Mouse (Mus musculus) hindbrain, embryonic 13.5 days (tissue): Measurements from ENCODE around the gene Denr. TPM values are rescaled to one million over a fixed set of nuclear protein-coding genes. Genes with fewer than 3 reads are reported as not detected.

ENCODE experiments used
- ATAC-seq: fragments of 200-750 bp; cut with Nextera tagmentation; 2 replicates; pipeline ENCODE4 v1.8.0; 2017; ENCODE audit warnings: moderate TSS enrichment; ENCODE audit not compliant: low FRiP score
- H3K27ac ChIP-seq: fragments of 300-500 bp; sonication (generic); 2 replicates; pipeline ENCODE4 v1.5.1; 2015; ENCODE audit warnings: inconsistent platforms, mild to moderate bottlenecking, moderate library complexity
- H3K27me3 ChIP-seq: fragments of 300-500 bp; sonication (generic); 2 replicates; pipeline ENCODE4 v1.6.1; 2015; ENCODE audit warnings: mild to moderate bottlenecking, inconsistent platforms
- H3K36me3 ChIP-seq: fragments of 300-500 bp; sonication (generic); 2 replicates; pipeline ENCODE4 v1.6.1; 2015; ENCODE audit warnings: mild to moderate bottlenecking, inconsistent platforms
- H3K4me1 ChIP-seq: fragments of 300-500 bp; sonication (generic); replicated peaks from 2 replicates; pipeline ENCODE4 v1.6.1; 2015; ENCODE audit warnings: inconsistent platforms
- H3K4me2 ChIP-seq: fragments of 300-500 bp; sonication (generic); 2 replicates; pipeline ENCODE4 v1.6.1; 2015; ENCODE audit warnings: inconsistent platforms, mild to moderate bottlenecking, moderate library complexity
- H3K4me3 ChIP-seq: fragments of 300-500 bp; sonication (generic); 2 replicates; pipeline ENCODE4 v1.5.1; 2015; ENCODE audit warnings: mild to moderate bottlenecking, inconsistent platforms
- H3K9ac ChIP-seq: fragments of 300-500 bp; sonication (generic); 2 replicates; pipeline ENCODE4 v1.6.1; 2015; ENCODE audit warnings: mild to moderate bottlenecking, inconsistent platforms
- H3K9me3 ChIP-seq: fragments of 300-500 bp; sonication (generic); 2 replicates; pipeline ENCODE4 v1.6.1; 2016; ENCODE audit warnings: inconsistent platforms
- WGBS: fragments of 180-500 bp; shearing (Covaris S2); methylation state at CpG from one replicate; pipeline ENCODE4 v1.1.7; 2015; 5-methylcytosine and 5-hydroxymethylcytosine counted together
- polyA plus RNA-seq: library from polyadenylated mRNA; unstranded; fragments of >200 nt; fragmentation: Nextera tagmentation; extraction: Ambion mirVana; gene quantifications from 2 replicates; pipeline ENCODE4 v1.2.1, GENCODE M21; 2015

Denr gene
- 143 and 146 TPM in 2 replicates for polyA plus RNA-seq

DNA sequence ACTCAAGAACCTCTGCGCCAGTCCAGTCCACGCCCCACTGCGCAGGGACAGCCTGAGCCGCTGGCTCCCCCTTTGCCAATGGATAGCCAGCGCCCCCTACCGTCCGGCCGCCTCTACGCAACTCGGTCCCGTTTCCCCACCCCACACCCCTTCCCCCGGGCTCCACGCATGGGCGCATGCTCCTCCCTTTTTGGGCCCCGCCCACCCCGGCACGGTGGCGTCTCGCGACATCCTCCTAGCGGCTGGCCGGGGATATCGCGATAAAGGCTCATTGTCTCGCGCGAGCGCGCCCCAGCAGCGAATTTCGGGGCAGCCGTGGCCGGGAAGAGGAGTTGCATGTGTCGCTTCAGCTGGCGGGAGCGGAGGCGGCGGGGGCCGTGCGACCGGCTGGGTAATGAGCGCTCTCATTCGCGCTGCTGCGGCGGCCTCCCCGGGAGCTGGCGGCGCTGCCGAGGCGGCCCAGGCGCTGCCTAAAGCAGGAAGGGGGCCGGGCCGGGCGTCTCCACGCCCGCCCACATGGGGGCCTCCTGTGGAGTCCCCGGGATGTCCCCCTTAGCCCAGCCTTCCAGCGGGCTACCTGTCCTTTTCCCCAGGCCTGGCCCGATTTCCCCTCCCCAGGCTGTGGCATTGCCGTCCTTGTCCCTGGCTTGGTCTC lies at the start of gene Denr:
TSS of gene Denr (plus strand) at position 200 of the 655 bp plus-strand sequence.
- peak within 1 kb of the TSS; percentile 100 for H3K9ac ChIP-seq
- no peaks in the 10 kb centered on the region for H3K27me3 ChIP-seq
- WGBS: under 1% methylated on average over 51 of the region's 61 CpGs
- peaks cover 33% of the 10 kb centered on the region for H3K4me1 ChIP-seq
- H3K9me3 ChIP-seq: no peaks in the 10 kb centered on the region
- peak within 1 kb of the TSS; percentile 89 for H3K27ac ChIP-seq
- ATAC-seq: peak; percentile 94
- peak within 1 kb of the TSS; percentile 98 for H3K4me3 ChIP-seq
- peak within 1 kb of the TSS; percentile 96 for H3K4me2 ChIP-seq
- H3K36me3 ChIP-seq: peaks cover 33% of the 10 kb centered on the region

DNA sequence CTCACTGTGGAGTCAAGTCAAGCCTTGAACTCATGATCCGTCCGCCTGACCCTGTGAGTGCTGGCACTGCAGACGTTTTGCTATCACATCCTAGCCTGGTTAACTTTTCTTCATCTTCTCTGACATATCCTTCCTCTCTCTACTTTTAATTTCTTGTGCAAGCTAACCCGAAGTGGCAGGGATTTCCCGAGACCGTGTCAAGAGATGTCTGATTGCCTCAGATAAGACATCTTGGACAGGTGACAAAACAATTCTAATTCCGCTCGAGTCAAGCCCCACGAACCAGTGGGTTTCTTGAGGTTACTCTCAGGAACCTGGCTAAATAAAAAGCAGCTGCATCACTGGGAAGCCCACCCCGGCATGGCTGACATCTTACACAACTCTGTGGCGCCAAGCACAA lies 48.2 kb upstream of the Denr start:
- Histone ChIP-seq H3K9me3 (no peaks in the 10 kb centered on the region), H3K27ac (no peak overlapping the region), H3K36me3 (no peaks in the 10 kb centered on the region), H3K4me1 (no peaks in the 10 kb centered on the region), H3K4me2 (no peak overlapping the region), H3K27me3 (no peaks in the 10 kb centered on the region), H3K9ac (no peak overlapping the region), H3K4me3 (no peak overlapping the region)
- no peak for ATAC-seq
- WGBS: 87% methylated on average over 11 of the region's 11 CpGs

DNA sequence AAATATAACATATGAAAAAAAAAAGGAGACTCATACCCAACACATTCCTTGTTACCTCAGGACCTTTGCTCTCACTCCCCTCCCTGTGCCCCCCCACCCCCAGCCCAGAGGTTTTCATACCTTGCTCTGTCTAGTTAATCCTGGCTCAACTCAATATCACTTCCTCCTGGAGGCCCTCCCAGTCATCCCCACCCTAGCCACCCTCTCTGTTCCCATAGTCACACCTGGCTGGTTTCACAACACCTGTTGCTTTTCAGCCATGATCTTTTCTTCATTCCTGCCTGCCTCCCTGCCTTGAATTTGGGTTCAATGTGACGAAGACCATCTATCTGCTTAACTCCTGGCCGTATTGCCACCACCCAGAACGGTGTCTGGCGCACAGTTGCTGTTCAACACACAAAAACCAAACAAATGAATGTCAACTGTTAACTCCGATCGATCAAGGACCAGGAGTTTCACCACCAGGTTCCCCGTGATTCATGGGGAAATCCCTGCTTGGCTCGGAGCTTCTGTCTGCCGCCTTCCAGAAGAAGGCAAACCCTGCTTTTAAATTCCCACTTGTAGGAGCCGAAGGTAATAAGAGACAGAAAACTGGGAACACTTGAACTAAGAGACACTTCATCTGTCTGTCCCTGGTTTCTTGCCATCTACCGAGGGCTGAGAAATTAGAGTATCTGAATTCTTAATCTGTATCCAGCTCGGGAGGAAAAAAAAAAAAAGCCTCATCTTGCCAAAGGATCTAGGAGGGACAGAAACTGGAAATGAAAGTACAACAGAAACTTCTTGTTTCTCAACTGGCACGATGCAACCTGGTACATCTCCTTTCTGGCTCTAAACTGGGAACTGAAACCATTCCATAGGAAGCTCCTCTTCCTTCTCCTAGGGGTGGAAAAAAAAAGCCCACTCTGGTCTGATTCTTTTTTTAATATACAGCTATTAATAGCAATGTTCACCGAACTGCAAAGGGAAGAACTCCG lies 44.3 kb upstream of the Denr start:
- Histone ChIP-seq H3K4me2 (no peak overlapping the region), H3K27me3 (no peaks in the 10 kb centered on the region), H3K9ac (no peak overlapping the region), H3K9me3 (no peaks in the 10 kb centered on the region), H3K4me3 (no peak overlapping the region), H3K36me3 (no peaks in the 10 kb centered on the region), H3K4me1 (no peaks in the 10 kb centered on the region), H3K27ac (no peak overlapping the region)
- WGBS: 90% methylated on average over 15 of the region's 15 CpGs
- no peak for ATAC-seq

DNA sequence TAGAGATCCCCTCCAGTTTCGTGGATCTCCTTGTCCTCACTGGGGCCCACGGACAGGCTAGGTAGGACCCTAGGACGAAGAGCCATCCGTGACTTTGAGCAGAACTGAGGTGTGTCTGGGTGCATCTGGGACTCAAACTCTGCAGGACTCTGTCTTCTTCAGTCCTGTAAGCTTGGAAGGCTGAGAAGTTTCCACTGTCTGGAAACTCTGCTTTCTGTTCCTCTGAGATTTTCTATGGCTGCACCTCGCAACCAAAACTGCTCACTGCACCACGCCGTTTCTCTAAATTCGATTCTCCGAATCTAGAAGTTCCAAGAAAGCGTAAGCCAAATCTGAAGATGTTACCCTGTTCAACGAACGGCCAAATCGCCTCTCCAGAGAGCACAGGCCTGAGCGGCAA lies 43.0 kb upstream of the Denr start:
- WGBS: 92% methylated on average over 14 of the region's 14 CpGs
- Histone ChIP-seq H3K27me3 (no peaks in the 10 kb centered on the region), H3K36me3 (no peaks in the 10 kb centered on the region), H3K9ac (no peak overlapping the region), H3K4me3 (no peak overlapping the region), H3K9me3 (no peaks in the 10 kb centered on the region), H3K4me1 (no peaks in the 10 kb centered on the region), H3K4me2 (no peak overlapping the region), H3K27ac (no peak overlapping the region)
- ATAC-seq: no peak

- no peak for ATAC-seq
- Histone ChIP-seq H3K27me3 (no peaks in the 10 kb centered on the region), H3K4me3 (no peak within 1 kb of the TSS), H3K9me3 (no peaks in the 10 kb centered on the region), H3K27ac (no peak within 1 kb of the TSS), H3K4me2 (no peak within 1 kb of the TSS), H3K36me3 (no peaks in the 10 kb centered on the region), H3K4me1 (no peaks in the 10 kb centered on the region), H3K9ac (no peak within 1 kb of the TSS)
- WGBS: 81% methylated on average over 12 of the region's 12 CpGs
Measured at GRCm38 (mm10) chr5:123865365-123865764, 41.6 kb upstream of the Denr start, which contains the start of gene Hcar2. Hcar2 (minus strand) TSS chr5:123865499.

DNA sequence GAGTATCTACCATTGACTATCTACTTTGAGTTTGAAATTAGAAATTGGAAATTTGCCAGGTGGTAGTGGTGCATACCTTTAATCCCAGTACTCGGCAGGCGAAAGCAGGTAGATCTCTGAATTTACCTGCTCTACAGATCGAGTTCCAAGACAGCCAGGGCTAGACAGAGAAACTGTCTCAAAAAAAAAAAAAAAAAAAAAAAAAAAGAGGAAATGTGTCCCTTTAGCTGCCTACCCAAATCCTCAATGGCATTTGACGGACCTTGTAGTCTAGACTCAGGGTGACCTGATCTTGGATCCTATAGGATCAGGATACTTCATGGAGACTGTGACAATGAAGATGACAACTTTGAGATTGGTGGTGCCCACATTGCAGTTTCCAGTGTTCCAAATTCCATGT lies 40.5 kb upstream of the Denr start:
- Histone ChIP-seq H3K9ac (no peak overlapping the region), H3K4me3 (no peak overlapping the region), H3K27me3 (no peaks in the 10 kb centered on the region), H3K9me3 (no peaks in the 10 kb centered on the region), H3K4me2 (no peak overlapping the region), H3K4me1 (no peaks in the 10 kb centered on the region), H3K36me3 (no peaks in the 10 kb centered on the region), H3K27ac (no peak overlapping the region)
- ATAC-seq: no peak
- WGBS: 93% methylated on average over 4 of the region's 4 CpGs

DNA sequence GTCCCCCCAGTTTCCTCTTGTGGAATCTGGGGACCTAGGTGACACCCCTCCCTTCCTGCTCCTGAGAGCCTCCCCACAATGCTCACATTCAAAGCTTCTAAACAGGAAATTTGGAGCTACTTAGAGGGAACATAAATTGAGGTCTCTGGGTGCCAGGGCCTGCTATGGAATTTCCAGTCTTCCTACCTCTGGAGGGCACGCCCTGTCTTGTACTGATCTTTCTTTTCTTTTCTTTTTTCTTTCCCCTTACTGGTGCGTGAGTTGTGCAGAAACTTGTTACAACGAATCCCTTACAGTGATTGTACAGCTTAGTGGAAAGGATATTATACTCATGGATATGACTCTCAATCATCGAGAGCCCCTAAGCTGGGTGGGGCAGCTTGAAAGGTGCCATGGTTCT lies 37.4 kb upstream of the Denr start:
- Histone ChIP-seq H3K4me3 (no peak overlapping the region), H3K27me3 (no peaks in the 10 kb centered on the region), H3K4me2 (no peak overlapping the region), H3K4me1 (no peaks in the 10 kb centered on the region), H3K36me3 (no peaks in the 10 kb centered on the region), H3K27ac (no peak overlapping the region), H3K9ac (no peak overlapping the region), H3K9me3 (no peaks in the 10 kb centered on the region)
- ATAC-seq: no peak
- 95% methylated on average over 4 of the region's 4 CpGs for WGBS

- Histone ChIP-seq H3K4me1 (no peaks in the 10 kb centered on the region), H3K4me3 (no peak overlapping the region), H3K27me3 (no peaks in the 10 kb centered on the region), H3K9me3 (no peaks in the 10 kb centered on the region), H3K36me3 (no peaks in the 10 kb centered on the region), H3K4me2 (no peak overlapping the region), H3K27ac (no peak overlapping the region), H3K9ac (no peak overlapping the region)
- 87% methylated on average over 5 of the region's 5 CpGs for whole genome bisulfite sequencing
- ATAC-seq: no peak
Measured at GRCm38 (mm10) chr5:123874177-123874576, 32.8 kb upstream of the Denr start.

GRCm38 (mm10) chr5:123878056-123878455 lies 28.9 kb upstream of the Denr start:
- WGBS: 75% methylated on average over 14 of the region's 14 CpGs
- Histone ChIP-seq H3K4me3 (no peak overlapping the region), H3K27ac (no peak overlapping the region), H3K36me3 (no peaks in the 10 kb centered on the region), H3K9me3 (no peaks in the 10 kb centered on the region), H3K4me2 (peak overlapping the region; percentile 8; the same call in 1 of the 2 replicates), H3K4me1 (peaks cover 8% of the 10 kb centered on the region; the same call in 1 of the 2 replicates), H3K9ac (no peak overlapping the region), H3K27me3 (no peaks in the 10 kb centered on the region)
- no peak for ATAC-seq

- Histone ChIP-seq H3K9me3 (no peaks in the 10 kb centered on the region), H3K4me2 (no peak within 1 kb of the TSS), H3K4me3 (no peak within 1 kb of the TSS), H3K27me3 (no peaks in the 10 kb centered on the region), H3K27ac (0 out of 2 replicates have a peak within 1 kb of the TSS, but pooled peaks have one; percentile 40), H3K9ac (no peak within 1 kb of the TSS), H3K4me1 (peaks cover 8% of the 10 kb centered on the region; the same call in 1 of the 2 replicates), H3K36me3 (no peaks in the 10 kb centered on the region)
- ATAC-seq: no peak
- WGBS: 76% methylated on average over 12 of the region's 12 CpGs
Measured at GRCm38 (mm10) chr5:123879928-123880327, 27.0 kb upstream of the Denr start, which contains the start of gene Hcar1. Hcar1 (minus strand) TSS chr5:123880020.

DNA sequence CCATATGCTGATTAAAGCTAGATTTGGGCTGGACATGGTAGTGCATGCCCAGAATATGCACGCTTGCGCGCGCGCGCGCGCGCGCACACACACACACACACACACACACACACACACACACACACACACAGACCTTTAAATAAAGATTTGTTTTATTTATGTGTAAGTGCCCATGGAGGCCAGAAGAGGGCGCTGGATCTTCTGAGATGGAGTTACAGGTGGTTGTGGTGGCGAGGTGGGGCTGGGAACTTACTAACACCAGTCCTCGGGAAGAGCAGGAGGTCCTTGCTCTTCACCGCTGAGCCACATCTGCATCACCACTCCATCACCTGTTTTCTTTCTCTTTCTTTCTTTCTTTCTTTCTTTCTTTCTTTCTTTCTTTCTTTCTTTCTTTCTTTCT lies 26.2 kb upstream of the Denr start:
- Histone ChIP-seq H3K9ac (no peak overlapping the region), H3K27ac (no peak overlapping the region), H3K9me3 (no peaks in the 10 kb centered on the region), H3K27me3 (no peaks in the 10 kb centered on the region), H3K4me1 (peaks cover 8% of the 10 kb centered on the region; the same call in 1 of the 2 replicates), H3K4me3 (no peak overlapping the region), H3K36me3 (no peaks in the 10 kb centered on the region), H3K4me2 (no peak overlapping the region)
- no peak for ATAC-seq
- WGBS: 83% methylated on average over 14 of the region's 14 CpGs

DNA sequence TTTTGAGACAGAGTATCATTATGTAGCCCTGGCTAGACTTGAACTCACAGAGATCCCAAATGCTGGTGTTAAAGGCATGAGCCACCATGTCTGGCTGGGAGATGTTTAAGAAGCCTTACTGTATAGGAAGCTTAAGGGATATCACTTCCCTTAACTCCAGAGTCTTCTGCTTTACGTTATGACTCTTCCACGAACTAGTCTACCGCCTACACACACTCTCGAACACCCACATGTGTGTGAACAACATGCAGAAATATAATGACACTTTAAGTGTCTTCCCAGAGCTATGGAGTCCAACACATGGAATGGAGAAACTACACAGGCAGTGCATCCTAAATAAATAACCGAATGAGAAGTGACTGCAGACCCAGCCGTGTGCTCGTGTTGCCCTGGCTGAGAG lies 23.1 kb upstream of the Denr start:
- H3K4me3 ChIP-seq: no peak overlapping the region
- ATAC-seq: no peak
- 82% methylated on average over 7 of the region's 7 CpGs for WGBS
- H3K27me3 ChIP-seq: no peaks in the 10 kb centered on the region
- H3K36me3 ChIP-seq: no peaks in the 10 kb centered on the region
- no peak overlapping the region for H3K4me2 ChIP-seq
- H3K27ac ChIP-seq: no peak overlapping the region
- peaks cover 8% of the 10 kb centered on the region; the same call in 1 of the 2 replicates for H3K4me1 ChIP-seq
- H3K9me3 ChIP-seq: no peaks in the 10 kb centered on the region
- no peak overlapping the region for H3K9ac ChIP-seq
